ENCODE assay signal across 19 mouse cellular contexts in the genomic region with DNA sequence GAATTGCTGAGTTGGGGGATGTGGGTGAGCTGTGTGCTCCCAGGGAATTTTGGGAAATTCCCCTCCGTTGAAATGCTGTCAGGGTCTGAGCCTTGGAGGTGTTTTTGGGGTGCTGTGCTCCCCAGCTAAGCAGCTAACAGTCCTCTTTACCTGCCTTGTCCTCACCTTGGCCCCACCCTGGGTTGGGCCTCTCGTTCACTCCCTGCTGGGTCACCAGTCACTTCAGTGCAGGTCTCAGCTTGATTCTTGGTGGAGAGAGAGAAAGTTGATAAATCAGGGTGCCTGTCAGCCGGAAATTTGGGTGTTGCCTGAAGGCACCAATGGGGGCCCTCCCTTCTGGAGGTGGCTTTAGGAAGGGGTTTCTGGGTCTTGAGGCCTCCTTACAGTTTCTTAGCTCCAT. TPM values are rescaled to one million over a fixed set of nuclear protein-coding genes. Genes with fewer than 3 reads are reported as not detected.
A peak's percentile ranks its signal among the peaks of the same experiment; 100 is the strongest.
DNase-seq lines count a peak whose midpoint lies in the region; ATAC-seq and TF ChIP-seq lines count a peak whose summit lies in the region.
"Had no signal": no experiment of that assay in that cellular context is flagged by ENCODE, and none has a peak within 500 bp of the region (broad histone marks: within the 10 kb centered on the region; RNA-seq: fewer than 3 reads in every experiment).

No protein-coding gene starts in this region.

- no peak overlapping the region for H3K4me3 ChIP-seq in liver, adult 2 months (ENCODE audit: insufficient read depth, low read depth, low read length)
- H3K4me3 ChIP-seq in liver, embryonic 11.5 days (ENCODE audit: low read depth, low read length), result no peak overlapping the region
- H3K4me3 ChIP-seq in embryonic facial prominence, embryonic 14.5 days (ENCODE audit: low read depth, low read length), result no peak overlapping the region
- no peak overlapping the region for H3K4me3 ChIP-seq in embryonic facial prominence, embryonic 15.5 days (replicated peaks)
- H3K4me3 ChIP-seq in stomach, embryonic 15.5 days (replicated peaks), result no peak overlapping the region
- no peak overlapping the region for H3K4me3 ChIP-seq in midbrain, embryonic 11.5 days (ENCODE audit: low read depth, low read length)
- H3K4me3 ChIP-seq: heart, embryonic 10.5 days; limb, embryonic 13.5 days; myocyte; neural tube, embryonic 13.5 days had no signal

- H3K4me1 ChIP-seq in liver, adult 2 months (ENCODE audit: control insufficient read depth, insufficient read depth, low read length), result peaks cover 57% of the 10 kb centered on the region
- H3K4me1 ChIP-seq in liver, embryonic 11.5 days (replicated peaks; ENCODE audit: control insufficient read depth, insufficient read depth, low read length), result peaks cover 19% of the 10 kb centered on the region
- peaks cover 56% of the 10 kb centered on the region for H3K4me1 ChIP-seq in embryonic facial prominence, embryonic 14.5 days (ENCODE audit: control insufficient read depth, insufficient read depth, low read length)
- H3K4me1 ChIP-seq in embryonic facial prominence, embryonic 15.5 days, result peaks cover 86% of the 10 kb centered on the region
- H3K4me1 ChIP-seq in stomach, embryonic 15.5 days, result peaks cover 64% of the 10 kb centered on the region
- no peaks in the 10 kb centered on the region for H3K4me1 ChIP-seq in midbrain, embryonic 11.5 days (ENCODE audit: control insufficient read depth, insufficient read depth, low read length)

- WGBS in liver, adult 2 months, result 51% methylated on average over 3 of the region's 3 CpGs
- WGBS in liver, embryonic 11.5 days, result 77% methylated on average over 3 of the region's 3 CpGs
- 68% methylated on average over 3 of the region's 3 CpGs for WGBS in embryonic facial prominence, embryonic 14.5 days
- 60% methylated on average over 3 of the region's 3 CpGs for WGBS in embryonic facial prominence, embryonic 15.5 days
- WGBS in stomach, embryonic 15.5 days, result 60% methylated on average over 3 of the region's 3 CpGs
- WGBS in midbrain, embryonic 11.5 days, result 83% methylated on average over 3 of the region's 3 CpGs

- TF ChIP-seq POLR2A in liver, adult 2 months (IDR thresholded peaks at IDR 0.05; ENCODE audit: extremely low read depth, insufficient read depth, low read length), result no peak

- no peaks in the 10 kb centered on the region for H3K27me3 ChIP-seq in liver, adult 2 months (ENCODE audit: control insufficient read depth, insufficient read depth, low read length)
- H3K27me3 ChIP-seq in liver, embryonic 11.5 days (replicated peaks; ENCODE audit: control insufficient read depth, insufficient read depth, low read length), result no peaks in the 10 kb centered on the region
- H3K27me3 ChIP-seq in embryonic facial prominence, embryonic 14.5 days (replicated peaks; ENCODE audit: control insufficient read depth, insufficient read depth, low read length), result no peaks in the 10 kb centered on the region
- no peaks in the 10 kb centered on the region for H3K27me3 ChIP-seq in embryonic facial prominence, embryonic 15.5 days
- no peaks in the 10 kb centered on the region for H3K27me3 ChIP-seq in stomach, embryonic 15.5 days (replicated peaks)
- no peaks in the 10 kb centered on the region for H3K27me3 ChIP-seq in midbrain, embryonic 11.5 days (ENCODE audit: control insufficient read depth, insufficient read depth, low read length)
- H3K27me3 ChIP-seq: limb, embryonic 13.5 days; neural tube, embryonic 13.5 days had no signal

- no peak for TF ChIP-seq CTCF in liver, adult 2 months (IDR thresholded peaks at IDR 0.05; ENCODE audit: low read depth, low read length)

- no peaks in the 10 kb centered on the region for H3K36me3 ChIP-seq in liver, adult 2 months (ENCODE audit: control insufficient read depth, insufficient read depth, low read length)
- no peaks in the 10 kb centered on the region for H3K36me3 ChIP-seq in liver, embryonic 11.5 days (ENCODE audit: control insufficient read depth, insufficient read depth, low read length)
- H3K36me3 ChIP-seq in embryonic facial prominence, embryonic 14.5 days (ENCODE audit: control insufficient read depth, insufficient read depth, low read length), result no peaks in the 10 kb centered on the region
- H3K36me3 ChIP-seq in embryonic facial prominence, embryonic 15.5 days, result no peaks in the 10 kb centered on the region
- H3K36me3 ChIP-seq in stomach, embryonic 15.5 days, result no peaks in the 10 kb centered on the region
- H3K36me3 ChIP-seq in midbrain, embryonic 11.5 days (ENCODE audit: control insufficient read depth, insufficient read depth, low read length), result no peaks in the 10 kb centered on the region
- H3K36me3 ChIP-seq: heart, embryonic 10.5 days; neural tube, embryonic 13.5 days had no signal

- ATAC-seq in liver, embryonic 11.5 days (replicated peaks; ENCODE audit: low FRiP score), result no peak
- 0 out of 2 replicates have a peak, but pooled peaks have one; percentile 26 for ATAC-seq in embryonic facial prominence, embryonic 14.5 days (ENCODE audit: low read depth)
- no peak for ATAC-seq in embryonic facial prominence, embryonic 15.5 days (ENCODE audit: insufficient number of reproducible peaks, low FRiP score, low TSS enrichment, low read depth)
- peak; percentile 57; the same call in 1 of the 2 replicates for ATAC-seq in stomach, embryonic 15.5 days (ENCODE audit: insufficient read depth, low FRiP score, low read depth)
- no peak for ATAC-seq in midbrain, embryonic 11.5 days (ENCODE audit: low FRiP score)
- ATAC-seq: activated CD4-positive, CD25-positive, alpha-beta regulatory T cell, adult 4 months; forebrain, embryonic 14.5 days; hindbrain, postnatal 0 days; midbrain, embryonic 16.5 days had no signal

- H3K79me2 ChIP-seq in liver, adult 2 months (ENCODE audit: control insufficient read depth, insufficient read depth, low read length), result peaks cover 58% of the 10 kb centered on the region

- no peak overlapping the region for H3K4me2 ChIP-seq in liver, embryonic 11.5 days
- no peak overlapping the region for H3K4me2 ChIP-seq in embryonic facial prominence, embryonic 14.5 days (ENCODE audit: low read depth, low read length)
- H3K4me2 ChIP-seq in embryonic facial prominence, embryonic 15.5 days (replicated peaks), result peak overlapping the region; percentile 19; the same call in 1 of the 2 replicates
- H3K4me2 ChIP-seq in stomach, embryonic 15.5 days, result no peak overlapping the region
- no peak overlapping the region for H3K4me2 ChIP-seq in midbrain, embryonic 11.5 days
- H3K4me2 ChIP-seq: limb, embryonic 13.5 days; neural tube, embryonic 13.5 days had no signal

- H3K9ac ChIP-seq in liver, adult 2 months (ENCODE audit: low read depth, low read length), result no peak overlapping the region; the same call in 1 of the 2 replicates
- no peak overlapping the region for H3K9ac ChIP-seq in liver, embryonic 11.5 days (ENCODE audit: low read depth, low read length)
- H3K9ac ChIP-seq in embryonic facial prominence, embryonic 14.5 days (ENCODE audit: low read depth, low read length), result no peak overlapping the region
- no peak overlapping the region for H3K9ac ChIP-seq in embryonic facial prominence, embryonic 15.5 days
- no peak overlapping the region for H3K9ac ChIP-seq in stomach, embryonic 15.5 days
- no peak overlapping the region for H3K9ac ChIP-seq in midbrain, embryonic 11.5 days (ENCODE audit: low read length)
- H3K9ac ChIP-seq: limb, embryonic 13.5 days; neural tube, embryonic 13.5 days had no signal

- H3K27ac ChIP-seq in liver, adult 2 months (replicated peaks; ENCODE audit: insufficient read depth, low read depth, low read length), result peak overlapping the region; percentile 10; the same call in 1 of the 2 replicates
- no peak overlapping the region for H3K27ac ChIP-seq in liver, embryonic 11.5 days (ENCODE audit: low read depth, low read length)
- 0 out of 2 replicates have a peak overlapping the region, but pooled peaks have one; percentile 15 for H3K27ac ChIP-seq in embryonic facial prominence, embryonic 14.5 days (replicated peaks; ENCODE audit: low read depth, low read length)
- H3K27ac ChIP-seq in embryonic facial prominence, embryonic 15.5 days (replicated peaks), result peak overlapping the region; percentile 80
- H3K27ac ChIP-seq in stomach, embryonic 15.5 days, result peak overlapping the region; percentile 71
- no peak overlapping the region for H3K27ac ChIP-seq in midbrain, embryonic 11.5 days (ENCODE audit: low read depth, low read length)
- H3K27ac ChIP-seq: heart, embryonic 10.5 days; hindbrain, postnatal 0 days; kidney, postnatal 0 days; limb, embryonic 13.5 days; macrophage; neural tube, embryonic 13.5 days had no signal

- DNase-seq in liver, adult 2 months (ENCODE audit: extremely low read depth, low read depth, low spot score), result no peak
- DNase-seq in liver, embryonic 11.5 days (ENCODE audit: low spot score), result no peak
- DNase-seq in embryonic facial prominence, embryonic 14.5 days (ENCODE audit: low spot score), result peak; percentile 55
- no peak for DNase-seq in midbrain, embryonic 11.5 days (ENCODE audit: low spot score, missing footprints)
- no peak for DNase-seq in left cerebral cortex, adult 18-20 months (ENCODE audit: low spot score in 2 of 2)
- DNase-seq: retina, postnatal 1 day; right cerebral cortex, postnatal 25 days had no signal

- no peaks in the 10 kb centered on the region for H3K9me3 ChIP-seq in liver, embryonic 11.5 days (ENCODE audit: control insufficient read depth, low read length)
- no peaks in the 10 kb centered on the region for H3K9me3 ChIP-seq in embryonic facial prominence, embryonic 14.5 days (ENCODE audit: control insufficient read depth, low read length)
- no peaks in the 10 kb centered on the region for H3K9me3 ChIP-seq in embryonic facial prominence, embryonic 15.5 days (replicated peaks)
- H3K9me3 ChIP-seq in stomach, embryonic 15.5 days, result no peaks in the 10 kb centered on the region
- no peaks in the 10 kb centered on the region for H3K9me3 ChIP-seq in midbrain, embryonic 11.5 days (ENCODE audit: control insufficient read depth, low read length)
- H3K9me3 ChIP-seq: heart, embryonic 10.5 days; limb, embryonic 13.5 days; neural tube, embryonic 13.5 days had no signal

RNA-seq across cellular contexts. Expression of gene Sdc1, which starts 11.4 kb away (rescaled TPM):
- total RNA-seq in liver, adult 2 months (2014; rRNA removed), result 164 and 316 TPM in 2 replicates
- polyA plus RNA-seq in liver, adult 2 months (2012; rRNA removed), result 321 and 421 TPM in 2 replicates
- 50.2 and 51.6 TPM in 2 replicates for polyA plus RNA-seq in liver, embryonic 11.5 days (2014; fragmentation: Nextera tagmentation; extraction: Ambion mirVana)
- 113 and 143 TPM in 2 replicates for polyA plus RNA-seq in embryonic facial prominence, embryonic 14.5 days (2014; fragmentation: Nextera tagmentation; extraction: Ambion mirVana)
- 176 and 181 TPM in 2 replicates for polyA plus RNA-seq in embryonic facial prominence, embryonic 15.5 days (2015; fragmentation: Nextera tagmentation; extraction: Ambion mirVana)
- polyA plus RNA-seq in stomach, embryonic 15.5 days (2015; fragmentation: Nextera tagmentation; extraction: Ambion mirVana), result 131 and 142 TPM in 2 replicates
- polyA plus RNA-seq in midbrain, embryonic 11.5 days (2014; fragmentation: Nextera tagmentation; extraction: Ambion mirVana), result 67.9 and 73.8 TPM in 2 replicates
- total RNA-seq in left cerebral cortex, adult 18-20 months (2021), result 1 to 10 TPM; 1.2 to 1.6 TPM

Comparison
In these comparisons a context has a peak if more than half of its experiments do, and no peak if none do; other contexts are left out.
1. H3K27ac ChIP-seq: peak in liver, adult 2 months (single experiment), embryonic facial prominence, embryonic 14.5 days (single experiment), embryonic facial prominence, embryonic 15.5 days (single experiment) and stomach, embryonic 15.5 days (single experiment); none in liver, embryonic 11.5 days (single experiment) and midbrain, embryonic 11.5 days (single experiment).
2. ATAC-seq: peak in embryonic facial prominence, embryonic 14.5 days (single experiment) and stomach, embryonic 15.5 days (single experiment); none in liver, embryonic 11.5 days (single experiment), embryonic facial prominence, embryonic 15.5 days (single experiment) and midbrain, embryonic 11.5 days (single experiment).